Mouse (Mus musculus): Measurements from ENCODE around the gene Klc2. TPM values are rescaled to one million over a fixed set of nuclear protein-coding genes. Genes with fewer than 3 reads are reported as not detected.

The Klc2 gene
- polyA plus RNA-seq, 2 experiments: 14.9 to 45.8 TPM

- H3K36me3 ChIP-seq (ENCODE audit: control insufficient read depth, insufficient read depth, low read length): no peaks in the 10 kb centered on the region
- ATAC-seq (ENCODE audit: low FRiP score, low read depth): no peak
- H3K9ac ChIP-seq (ENCODE audit: low read depth, low read length, severe bottlenecking): no peak overlapping the region
- no peaks in the 10 kb centered on the region for H3K27me3 ChIP-seq (ENCODE audit: control insufficient read depth, insufficient read depth, low read length)
- no peaks in the 10 kb centered on the region; the same call in 1 of the 2 replicates for H3K4me1 ChIP-seq (ENCODE audit: control insufficient read depth, insufficient read depth, low read length)
- H3K9me3 ChIP-seq (ENCODE audit: control insufficient read depth, low read length): no peaks in the 10 kb centered on the region
- H3K27ac ChIP-seq (replicated peaks; ENCODE audit: low read depth, low read length): no peak overlapping the region
- H3K4me2 ChIP-seq (replicated peaks; ENCODE audit: low read depth, low read length, severe bottlenecking): no peak overlapping the region
- 63% methylated on average over 7 of the region's 7 CpGs for WGBS
- H3K4me3 ChIP-seq (replicated peaks; ENCODE audit: low read length): no peak overlapping the region
- TF ChIP-seq POLR2A (IDR thresholded peaks at IDR 0.05; ENCODE audit: borderline replicate concordance, extremely low read depth, insufficient read depth, insufficient read length): no peak
- no peak for DNase-seq (ENCODE audit: low spot score)
Measured at GRCm38 (mm10) chr19:5124055-5124614, 5.8 kb upstream of the Klc2 start.

GRCm38 (mm10) chr19:5123241-5123640, 4.9 kb upstream of the Klc2 start:
- DNase-seq (ENCODE audit: low spot score) (no peak), ATAC-seq (ENCODE audit: low FRiP score, low read depth) (no peak)
- TF ChIP-seq POLR2A (IDR thresholded peaks at IDR 0.05; ENCODE audit: borderline replicate concordance, extremely low read depth, insufficient read depth, insufficient read length): no peak
- peaks cover 6% of the 10 kb centered on the region for H3K4me1 ChIP-seq (ENCODE audit: control insufficient read depth, insufficient read depth, low read length)
- H3K27me3 ChIP-seq (ENCODE audit: control insufficient read depth, insufficient read depth, low read length): no peaks in the 10 kb centered on the region
- no peak overlapping the region for H3K4me2 ChIP-seq (replicated peaks; ENCODE audit: low read depth, low read length, severe bottlenecking)
- H3K9me3 ChIP-seq (ENCODE audit: control insufficient read depth, low read length): no peaks in the 10 kb centered on the region
- no peak overlapping the region for H3K27ac ChIP-seq (replicated peaks; ENCODE audit: low read depth, low read length)
- no peaks in the 10 kb centered on the region for H3K36me3 ChIP-seq (ENCODE audit: control insufficient read depth, insufficient read depth, low read length)
- WGBS: 82% methylated on average over 3 of the region's 3 CpGs
- no peak overlapping the region for H3K9ac ChIP-seq (ENCODE audit: low read depth, low read length, severe bottlenecking)
- no peak overlapping the region for H3K4me3 ChIP-seq (replicated peaks; ENCODE audit: low read length)

- DNase-seq (ENCODE audit: low spot score) (no peak), ATAC-seq (ENCODE audit: low FRiP score, low read depth) (no peak)
- Histone ChIP-seq H3K27me3 (ENCODE audit: control insufficient read depth, insufficient read depth, low read length) (no peaks in the 10 kb centered on the region), H3K36me3 (ENCODE audit: control insufficient read depth, insufficient read depth, low read length) (no peaks in the 10 kb centered on the region), H3K27ac (replicated peaks; ENCODE audit: low read depth, low read length) (no peak overlapping the region), H3K9me3 (ENCODE audit: control insufficient read depth, low read length) (no peaks in the 10 kb centered on the region), H3K4me3 (replicated peaks; ENCODE audit: low read length) (no peak overlapping the region), H3K4me1 (ENCODE audit: control insufficient read depth, insufficient read depth, low read length) (peaks cover 6% of the 10 kb centered on the region), H3K4me2 (replicated peaks; ENCODE audit: low read depth, low read length, severe bottlenecking) (no peak overlapping the region), H3K9ac (ENCODE audit: low read depth, low read length, severe bottlenecking) (no peak overlapping the region)
- WGBS: 81% methylated on average over 10 of the region's 10 CpGs
- TF ChIP-seq POLR2A (IDR thresholded peaks at IDR 0.05; ENCODE audit: borderline replicate concordance, extremely low read depth, insufficient read depth, insufficient read length): no peak
Measured at GRCm38 (mm10) chr19:5122492-5122891, 4.1 kb upstream of the Klc2 start.

- 1% methylated on average over 68 of the region's 83 CpGs for WGBS
- H3K36me3 ChIP-seq (ENCODE audit: control insufficient read depth, insufficient read depth, low read length): peaks cover 13% of the 10 kb centered on the region
- peaks cover 13% of the 10 kb centered on the region for H3K4me1 ChIP-seq (ENCODE audit: control insufficient read depth, insufficient read depth, low read length)
- peak overlapping the region; percentile 87 for H3K27ac ChIP-seq (replicated peaks; ENCODE audit: low read depth, low read length)
- DNase-seq (ENCODE audit: low spot score): peak; percentile 89
- 0 out of 2 replicates have a peak, but pooled peaks have one; percentile 21 for TF ChIP-seq POLR2A (IDR thresholded peaks at IDR 0.05; ENCODE audit: borderline replicate concordance, extremely low read depth, insufficient read depth, insufficient read length)
- H3K9ac ChIP-seq (ENCODE audit: low read depth, low read length, severe bottlenecking): peak overlapping the region; percentile 74
- peak overlapping the region; percentile 90 for H3K4me2 ChIP-seq (replicated peaks; ENCODE audit: low read depth, low read length, severe bottlenecking)
- peak; percentile 94 for ATAC-seq (ENCODE audit: low FRiP score, low read depth)
- H3K4me3 ChIP-seq (replicated peaks; ENCODE audit: low read length): peak overlapping the region; percentile 85
- no peaks in the 10 kb centered on the region for H3K9me3 ChIP-seq (ENCODE audit: control insufficient read depth, low read length)
- H3K27me3 ChIP-seq (ENCODE audit: control insufficient read depth, insufficient read depth, low read length): no peaks in the 10 kb centered on the region
Measured at GRCm38 (mm10) chr19:5117494-5118383, 621 bp downstream of the Klc2 start.

- whole genome bisulfite sequencing: 98% methylated on average over 7 of the region's 7 CpGs
- H3K9ac ChIP-seq (ENCODE audit: low read depth, low read length, severe bottlenecking): no peak overlapping the region
Measured at GRCm38 (mm10) chr19:5113783-5114182, 4.6 kb downstream of the Klc2 start.

More at GRCm38 (mm10) chr19:5113783-5114182, 4.6 kb downstream of the Klc2 start:
- H3K36me3 ChIP-seq (ENCODE audit: control insufficient read depth, insufficient read depth, low read length): peaks cover 52% of the 10 kb centered on the region
- H3K27ac ChIP-seq (replicated peaks; ENCODE audit: low read depth, low read length): no peak overlapping the region
- no peak for TF ChIP-seq POLR2A (IDR thresholded peaks at IDR 0.05; ENCODE audit: borderline replicate concordance, extremely low read depth, insufficient read depth, insufficient read length)
- H3K4me1 ChIP-seq (ENCODE audit: control insufficient read depth, insufficient read depth, low read length): peaks cover 10% of the 10 kb centered on the region
- H3K4me3 ChIP-seq (replicated peaks; ENCODE audit: low read length): no peak overlapping the region
- H3K27me3 ChIP-seq (ENCODE audit: control insufficient read depth, insufficient read depth, low read length): no peaks in the 10 kb centered on the region
- no peaks in the 10 kb centered on the region for H3K9me3 ChIP-seq (ENCODE audit: control insufficient read depth, low read length)
- ATAC-seq (ENCODE audit: low FRiP score, low read depth) (no peak), DNase-seq (ENCODE audit: low spot score) (no peak)
- no peak overlapping the region for H3K4me2 ChIP-seq (replicated peaks; ENCODE audit: low read depth, low read length, severe bottlenecking)

All from limb, embryonic 14.5 days (tissue).